Mouse (Mus musculus) gastrocnemius, postnatal 25 days (tissue): ENCODE measurements around the gene Lgr6. TPM values are rescaled to one million over a fixed set of nuclear protein-coding genes. Genes with fewer than 3 reads are reported as not detected.
"Not testable (repeated sequence)": the region's sequence is repeated elsewhere in the genome, so short reads cannot be mapped to it uniquely, and the experiment has no call there.

Experiments
- DNase-seq: peaks from one replicate; pipeline ENCODE4 v3.0.0; 2022
- total RNA-seq, 2 experiments: library from RNA; stranded (reverse); gene quantifications; 1 replicate in 1 of 2; 2 replicates in 1 of 2; pipeline ENCODE4 v1.2.3; 2021

The Lgr6 gene
- total RNA-seq, 2 experiments from 2014 or later, result 0.51 to 0.54 TPM

- no peak for DNase-seq
These were observed 23.9 kb upstream of the Lgr6 start for GRCm38 (mm10) chr1:135128986-135129385.

- DNase-seq, result no peak
These were observed 22.9 kb upstream of the Lgr6 start for GRCm38 (mm10) chr1:135128011-135128441.

GRCm38 (mm10) chr1:135126443-135127027 is 21.5 kb upstream of the Lgr6 start:
- no peak for DNase-seq

GRCm38 (mm10) chr1:135125990-135126389 is 20.9 kb upstream of the Lgr6 start:
- no peak for DNase-seq

- DNase-seq, result no peak
These were observed 19.7 kb upstream of the Lgr6 start for GRCm38 (mm10) chr1:135124573-135125363.

GRCm38 (mm10) chr1:135112661-135113060 is 7.6 kb upstream of the Lgr6 start:
- DNase-seq, result no peak

- not testable (repeated sequence) for DNase-seq
These were observed 6.2 kb upstream of the Lgr6 start for GRCm38 (mm10) chr1:135111271-135111670.

- no peak for DNase-seq
These were observed 5.0 kb upstream of the Lgr6 start for GRCm38 (mm10) chr1:135110075-135110474.

GRCm38 (mm10) chr1:135108611-135109010 is 3.5 kb upstream of the Lgr6 start:
- no peak for DNase-seq

GRCm38 (mm10) chr1:135105951-135106350 is 875 bp upstream of the Lgr6 start:
- no peak for DNase-seq

- DNase-seq, result no peak
These were observed 4.7 kb downstream of the Lgr6 start for GRCm38 (mm10) chr1:135100400-135100799.

GRCm38 (mm10) chr1:135098441-135098840 is 6.6 kb downstream of the Lgr6 start:
- peak; percentile 76 for DNase-seq

GRCm38 (mm10) chr1:135097441-135097840 is 7.6 kb downstream of the Lgr6 start:
- DNase-seq, result no peak

GRCm38 (mm10) chr1:135096312-135096711 is 8.8 kb downstream of the Lgr6 start:
- no peak for DNase-seq

- no peak for DNase-seq
These were observed 9.9 kb downstream of the Lgr6 start for GRCm38 (mm10) chr1:135095189-135095588.

GRCm38 (mm10) chr1:135094723-135095122 is 10.4 kb downstream of the Lgr6 start:
- DNase-seq, result no peak

GRCm38 (mm10) chr1:135090914-135091313 is 14.2 kb downstream of the Lgr6 start:
- no peak for DNase-seq

GRCm38 (mm10) chr1:135089626-135090025 is 15.4 kb downstream of the Lgr6 start:
- no peak for DNase-seq

GRCm38 (mm10) chr1:135087414-135087813 is 17.7 kb downstream of the Lgr6 start:
- no peak for DNase-seq

GRCm38 (mm10) chr1:135086015-135086414 is 19.1 kb downstream of the Lgr6 start:
- DNase-seq, result no peak

GRCm38 (mm10) chr1:135085296-135085871 is 19.7 kb downstream of the Lgr6 start:
- no peak for DNase-seq

- no peak for DNase-seq
These were observed 21.6 kb downstream of the Lgr6 start for GRCm38 (mm10) chr1:135083465-135083864.

GRCm38 (mm10) chr1:135082267-135082666 is 22.8 kb downstream of the Lgr6 start:
- DNase-seq, result no peak
